Mouse (Mus musculus) NIH3T3 (cell line): Measurements from ENCODE around the gene Hemk1.

Source experiments
- DNase-seq: peaks from one replicate; pipeline ENCODE4 v3.0.0-alpha.2; 2012; ENCODE audit warnings: low read depth

The Hemk1 gene

DNA sequence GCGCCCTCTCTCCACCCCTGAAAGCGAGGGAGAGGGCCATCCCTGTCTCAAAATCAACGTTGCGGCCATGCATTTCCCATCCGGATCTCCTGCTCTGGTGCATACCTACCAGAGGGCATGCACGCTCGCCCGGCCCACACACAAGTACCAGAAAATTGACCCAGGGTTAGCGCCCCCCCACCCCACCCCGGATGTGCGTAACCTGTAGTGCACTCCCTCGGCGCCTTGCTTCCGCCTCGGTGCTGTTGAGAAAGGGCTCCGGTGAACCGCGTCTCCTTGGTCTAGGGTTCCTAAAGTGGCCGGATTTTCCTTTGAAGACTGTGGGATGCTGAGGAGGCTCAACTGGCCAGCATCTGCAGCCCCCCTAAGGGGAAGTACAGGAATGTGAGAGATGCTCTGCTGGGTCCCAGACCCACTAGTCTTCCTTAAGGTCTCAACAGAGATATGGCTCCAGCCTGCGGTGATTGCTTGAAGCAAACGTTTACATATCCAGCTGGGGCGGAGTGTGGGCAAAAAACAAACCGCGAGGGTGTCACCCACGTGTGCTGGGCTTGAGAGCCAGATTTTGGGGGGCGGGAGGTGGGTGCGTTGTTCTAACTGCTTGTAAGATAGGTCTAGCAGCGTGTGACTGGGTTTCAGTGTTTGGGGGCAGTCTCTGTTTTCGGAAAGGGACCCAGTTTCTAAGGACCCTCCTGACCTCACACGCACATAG, at the start of gene Hemk1:
TSS of gene Hemk1 (minus strand) at position 179 of the 712 bp plus-strand sequence.
- DNase-seq, result peak; percentile 88

DNA sequence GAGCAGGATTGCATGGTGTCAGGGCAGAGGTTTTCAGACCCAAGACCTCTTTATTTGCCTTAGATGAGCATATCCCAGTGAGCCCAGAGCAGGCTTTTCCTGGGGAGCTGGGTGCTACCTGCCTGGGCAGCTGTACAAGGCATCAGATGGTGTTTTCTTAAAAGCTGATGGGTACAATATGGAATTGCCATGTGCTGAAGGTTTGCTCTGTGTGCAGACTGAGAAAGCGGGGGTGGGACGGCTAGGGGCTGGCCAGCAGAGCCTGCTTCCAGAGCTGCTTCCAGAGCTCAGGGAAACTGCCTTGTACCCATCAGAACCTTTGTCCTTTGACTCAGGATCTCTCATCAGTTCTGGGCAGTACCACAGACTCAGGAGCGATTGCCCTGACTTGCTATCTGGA, 49.6 kb upstream of the Hemk1 start:
- DNase-seq, result no peak

DNA sequence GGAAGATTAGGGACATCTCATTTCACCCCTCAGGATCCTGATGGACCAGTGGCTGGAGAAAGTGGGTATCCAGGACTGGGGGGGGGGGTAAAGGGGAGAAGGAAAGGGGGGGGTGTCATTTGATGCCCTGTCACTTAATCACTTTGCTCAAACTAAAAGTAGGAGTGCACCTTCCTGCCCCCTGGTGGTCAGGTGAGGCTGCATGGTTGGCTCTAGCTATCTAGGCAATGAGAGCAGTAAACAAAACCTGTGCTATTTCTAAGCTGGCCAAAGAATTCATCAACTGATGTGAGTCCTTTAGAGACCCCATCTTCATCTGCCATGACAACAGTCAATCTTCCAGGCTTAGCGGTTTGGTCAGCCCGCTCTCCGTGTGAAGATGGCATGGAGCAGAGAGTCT, 48.6 kb upstream of the Hemk1 start:
- peak; percentile 3 for DNase-seq

DNA sequence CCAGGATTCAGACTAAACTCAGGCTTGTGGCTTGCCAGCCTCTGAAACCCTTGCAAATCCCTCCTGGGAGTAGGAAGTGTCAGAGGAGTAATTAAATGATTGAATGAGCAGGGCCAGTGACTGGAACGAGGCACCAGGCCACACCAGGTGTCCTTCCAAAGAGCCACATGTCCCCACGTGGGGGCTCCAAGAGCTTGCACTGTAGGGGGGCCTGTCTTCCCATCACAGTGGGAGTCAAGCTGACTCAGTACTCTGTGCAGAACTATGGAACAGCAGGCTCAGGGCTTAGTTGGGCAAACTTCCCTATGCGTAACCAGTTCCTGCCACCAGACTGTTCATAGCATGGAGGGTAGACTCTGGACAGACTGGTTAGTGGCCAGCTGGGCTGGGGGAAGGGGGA, 46.2 kb upstream of the Hemk1 start:
- DNase-seq, result no peak

DNA sequence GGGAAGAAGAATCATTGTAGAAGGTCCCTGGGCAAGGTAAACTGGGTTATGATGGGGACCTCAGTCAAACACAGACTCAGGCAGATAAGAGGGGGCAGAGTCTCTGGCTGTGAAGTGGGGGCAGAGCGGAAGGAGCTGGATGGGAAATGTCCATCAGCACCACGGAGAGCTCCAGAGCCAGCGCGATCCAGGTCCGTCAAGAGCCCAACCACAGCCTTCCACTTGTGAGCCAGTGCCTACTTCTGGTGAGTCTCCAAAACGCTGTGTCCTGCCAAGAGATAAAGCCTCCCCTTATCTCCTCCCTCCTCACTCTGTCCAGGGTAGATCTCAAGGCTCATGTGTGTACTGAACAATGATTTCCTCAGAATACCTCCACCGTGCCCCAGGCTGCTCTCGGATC, 43.6 kb upstream of the Hemk1 start:
- DNase-seq, result peak; percentile 63

DNA sequence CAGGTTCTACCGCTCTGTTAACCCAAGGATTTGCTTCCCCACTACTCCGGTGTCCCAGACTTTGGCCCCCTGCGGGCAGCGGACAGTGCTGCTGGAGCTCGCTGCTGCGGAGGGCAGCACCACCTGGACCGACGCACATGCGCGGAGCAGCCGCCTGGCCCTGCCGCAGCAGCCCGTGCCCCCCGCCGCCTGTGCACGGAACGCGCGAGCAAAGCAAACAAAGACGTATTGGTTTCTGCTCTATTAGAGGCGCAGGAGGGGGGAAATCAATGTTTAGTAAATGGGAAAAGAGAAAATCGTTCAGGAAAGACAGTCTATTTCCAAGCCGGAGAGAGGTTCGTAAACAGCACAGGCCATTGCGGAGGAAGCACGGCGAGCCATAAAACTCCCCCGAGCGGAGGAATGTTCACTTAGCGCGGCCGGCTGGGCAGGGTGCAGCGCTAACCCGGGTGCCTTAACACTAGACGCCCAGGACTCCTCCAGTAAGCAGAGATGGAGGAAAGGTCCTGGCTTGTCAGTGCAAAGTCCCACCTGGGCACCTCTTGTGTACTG, 39.9 kb upstream of the Hemk1 start:
- no peak for DNase-seq

DNA sequence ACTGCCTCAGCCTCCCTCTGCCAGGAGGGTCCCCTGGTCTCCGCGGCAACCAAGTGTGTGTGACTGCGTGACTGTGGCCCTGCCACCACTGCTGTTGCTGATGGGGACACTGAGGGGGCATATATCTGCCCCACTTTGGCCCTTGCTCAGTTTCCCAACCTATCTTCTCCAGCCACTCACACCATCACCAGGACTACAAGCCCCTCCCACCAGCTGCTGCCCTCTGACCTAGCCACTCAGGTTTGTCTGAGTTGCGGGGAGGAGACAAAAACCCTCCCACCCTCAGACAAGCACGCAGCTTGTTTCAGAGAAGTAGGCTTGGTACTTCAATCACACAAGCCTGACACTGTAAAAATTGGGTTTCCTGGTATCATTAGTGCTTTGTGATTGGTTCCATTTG, 37.3 kb upstream of the Hemk1 start:
- no peak for DNase-seq

DNA sequence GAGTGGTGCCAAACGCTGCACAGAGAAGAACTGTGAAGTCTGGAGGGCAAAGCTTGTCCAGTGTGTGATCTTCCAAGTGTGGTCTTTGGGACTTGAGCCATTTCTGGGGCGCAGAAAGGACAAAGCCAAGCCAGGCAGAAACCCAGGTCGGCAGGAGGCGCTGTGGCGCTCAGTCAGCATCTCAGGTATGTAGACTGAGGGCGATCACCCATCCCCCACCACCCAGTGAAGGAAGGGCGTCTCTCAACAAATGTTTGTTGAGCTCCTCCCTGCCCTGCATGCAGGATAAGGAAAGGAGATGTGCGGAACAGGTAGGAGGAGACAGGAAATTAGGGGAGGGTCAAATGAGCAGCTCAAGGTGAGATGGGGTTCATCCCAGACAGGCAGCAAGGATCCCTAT, 36.5 kb upstream of the Hemk1 start:
- peak; percentile 38 for DNase-seq

DNA sequence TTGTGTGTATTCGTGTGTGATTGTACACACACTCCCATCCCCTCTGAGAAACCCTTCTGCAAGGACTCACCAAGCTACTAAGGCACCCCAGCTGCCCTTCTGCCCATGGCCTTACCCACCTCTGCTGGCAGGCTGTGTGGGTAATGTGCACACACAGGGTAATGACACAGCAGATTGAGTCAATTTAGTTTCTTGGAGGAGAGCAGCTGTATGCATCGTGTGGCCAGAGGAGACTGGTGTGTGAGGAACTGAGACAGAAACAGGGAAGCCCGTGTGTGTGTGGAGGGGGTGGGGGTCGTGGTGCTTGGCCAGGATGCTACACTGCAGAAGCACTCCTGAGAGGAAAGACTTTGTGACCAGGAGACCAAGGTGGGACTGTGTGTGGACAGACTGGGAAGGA, 34.3 kb upstream of the Hemk1 start:
- DNase-seq, result no peak

DNA sequence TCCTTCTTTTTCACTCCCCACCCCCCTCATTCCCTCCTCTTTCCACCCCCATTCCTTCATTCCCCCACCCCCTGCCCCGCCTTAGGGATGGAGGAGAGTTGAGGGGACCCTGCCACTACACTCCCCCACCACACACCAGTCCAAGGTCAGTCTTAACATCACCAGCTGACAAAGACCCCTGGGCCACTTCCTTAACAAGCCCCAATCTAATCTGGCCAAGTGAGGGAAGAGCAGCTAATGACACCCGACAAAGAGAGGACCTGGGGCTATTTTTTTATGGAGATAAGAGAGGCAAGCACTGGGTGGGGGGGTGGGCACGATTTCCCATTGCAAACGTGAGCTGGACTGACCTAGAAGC, 31.9 kb upstream of the Hemk1 start:
- no peak for DNase-seq

DNA sequence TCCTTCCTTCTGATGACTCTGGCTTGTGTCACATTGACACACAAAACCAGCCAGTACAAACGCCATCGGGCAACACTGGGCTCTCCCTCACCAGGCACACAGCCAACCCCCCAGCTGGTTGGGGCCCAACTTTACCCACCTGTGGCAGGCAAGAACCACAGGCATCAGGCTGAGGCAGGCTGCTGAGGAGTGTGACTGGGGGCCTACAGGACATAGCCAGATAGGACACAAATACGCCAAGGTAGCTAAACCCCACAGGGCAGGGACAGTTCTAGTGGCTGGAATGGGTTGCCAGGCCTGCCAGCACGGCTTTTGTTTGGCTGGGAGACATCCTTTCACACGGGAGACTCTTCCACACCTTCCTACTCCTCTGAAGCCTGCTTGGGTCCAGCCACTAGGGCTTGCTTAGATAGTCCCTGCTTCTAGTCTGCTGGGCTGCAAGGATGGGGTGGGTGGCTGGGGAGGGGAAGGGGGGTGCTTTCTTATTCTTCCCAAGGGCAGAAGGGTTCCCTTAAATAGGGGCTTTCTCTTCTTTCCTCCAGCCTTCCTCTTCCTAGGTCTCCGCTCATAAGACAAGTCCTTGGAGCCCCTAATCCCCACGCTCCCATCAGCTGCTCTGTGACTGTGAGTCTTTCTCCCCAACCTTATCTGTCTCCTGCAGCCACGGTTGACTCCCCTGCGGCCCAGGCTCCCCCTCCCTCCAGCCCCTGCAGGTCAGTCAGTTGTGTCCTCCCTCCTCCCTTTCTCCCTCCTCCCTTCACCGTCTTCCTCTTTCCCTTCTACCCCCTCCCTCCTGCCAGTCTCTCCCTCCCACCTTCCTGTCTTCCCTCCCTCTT, 31.3 kb upstream of the Hemk1 start:
- no peak for DNase-seq

DNA sequence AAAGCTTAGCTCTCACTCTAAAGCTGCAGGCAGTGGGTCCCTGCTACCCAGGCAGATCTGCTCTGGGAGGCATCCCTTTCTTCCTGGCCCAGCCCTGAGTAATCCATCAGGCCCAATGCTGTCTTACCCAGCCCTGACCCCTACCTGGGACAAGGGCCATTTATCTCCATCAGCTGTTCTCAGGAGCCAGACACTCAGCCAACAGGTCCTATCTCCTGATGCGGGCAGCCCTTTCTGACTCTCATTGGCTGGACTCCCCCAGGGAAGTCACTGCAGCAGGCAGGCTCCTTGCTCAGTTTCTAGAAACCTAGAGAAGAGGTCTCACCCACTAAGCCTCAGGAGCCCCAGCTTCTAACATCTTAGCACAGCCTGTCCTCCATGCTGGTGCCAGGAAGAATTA, 30.2 kb upstream of the Hemk1 start:
- no peak for DNase-seq

DNA sequence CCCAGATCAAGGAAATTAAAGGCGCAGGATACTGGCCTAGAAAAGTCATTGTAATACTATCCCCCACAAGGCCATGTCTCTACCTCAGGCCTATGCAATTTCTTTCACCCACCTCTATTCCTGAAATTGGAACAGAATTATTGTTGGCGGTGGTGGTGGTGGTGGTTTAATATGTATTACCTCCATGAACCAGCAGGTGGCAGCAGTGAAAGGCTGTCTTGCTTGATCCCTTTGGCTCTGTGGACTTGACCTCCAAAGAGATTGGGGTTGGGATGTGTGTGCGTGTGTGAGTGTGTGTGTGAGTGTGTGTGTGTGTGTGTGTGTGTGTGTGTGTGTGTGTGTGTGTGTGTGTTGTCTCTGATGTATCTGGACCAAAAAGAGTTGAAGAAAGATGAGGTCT, 28.5 kb upstream of the Hemk1 start:
- peak; percentile 69 for DNase-seq

DNA sequence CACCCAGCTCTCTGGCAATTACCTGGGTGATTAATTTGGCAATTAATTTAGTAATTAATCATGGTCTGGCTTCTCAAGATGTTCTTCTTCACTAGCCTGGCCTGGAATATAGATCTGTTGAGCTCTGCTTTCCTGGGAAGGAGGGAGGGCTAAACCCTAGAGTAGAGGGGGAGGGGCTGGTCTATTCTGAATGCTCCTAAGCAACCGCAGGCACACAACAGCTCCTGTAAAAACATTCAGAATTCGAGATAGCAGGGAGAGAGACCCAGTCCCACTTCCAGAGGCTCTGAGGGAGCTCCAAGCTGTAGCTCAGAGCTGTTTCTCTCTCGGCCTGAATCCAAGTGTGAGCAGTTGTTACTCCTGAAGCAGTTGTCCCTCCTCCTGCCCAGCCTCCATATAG, 22.8 kb upstream of the Hemk1 start:
- no peak for DNase-seq

DNA sequence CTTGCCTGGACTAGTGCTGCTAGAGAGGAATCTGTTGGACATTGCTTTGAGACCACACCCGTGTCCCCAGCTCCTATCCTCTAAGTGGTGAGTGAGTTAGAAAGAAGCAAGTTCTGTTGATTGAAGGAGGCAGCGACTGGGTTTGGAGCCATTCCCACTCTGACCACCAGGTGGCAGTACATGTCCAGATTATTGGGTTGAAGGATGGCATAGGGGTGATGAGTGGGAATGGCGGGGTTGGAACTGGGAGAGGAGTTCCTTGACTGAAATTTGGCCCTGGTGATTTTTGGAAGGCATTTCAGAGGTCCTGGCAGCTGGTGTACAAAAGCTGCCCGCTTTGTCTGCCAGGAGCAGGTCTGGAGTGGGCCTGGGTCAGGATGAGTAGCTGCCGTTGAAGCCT, 19.5 kb upstream of the Hemk1 start:
- peak; percentile 82 for DNase-seq

DNA sequence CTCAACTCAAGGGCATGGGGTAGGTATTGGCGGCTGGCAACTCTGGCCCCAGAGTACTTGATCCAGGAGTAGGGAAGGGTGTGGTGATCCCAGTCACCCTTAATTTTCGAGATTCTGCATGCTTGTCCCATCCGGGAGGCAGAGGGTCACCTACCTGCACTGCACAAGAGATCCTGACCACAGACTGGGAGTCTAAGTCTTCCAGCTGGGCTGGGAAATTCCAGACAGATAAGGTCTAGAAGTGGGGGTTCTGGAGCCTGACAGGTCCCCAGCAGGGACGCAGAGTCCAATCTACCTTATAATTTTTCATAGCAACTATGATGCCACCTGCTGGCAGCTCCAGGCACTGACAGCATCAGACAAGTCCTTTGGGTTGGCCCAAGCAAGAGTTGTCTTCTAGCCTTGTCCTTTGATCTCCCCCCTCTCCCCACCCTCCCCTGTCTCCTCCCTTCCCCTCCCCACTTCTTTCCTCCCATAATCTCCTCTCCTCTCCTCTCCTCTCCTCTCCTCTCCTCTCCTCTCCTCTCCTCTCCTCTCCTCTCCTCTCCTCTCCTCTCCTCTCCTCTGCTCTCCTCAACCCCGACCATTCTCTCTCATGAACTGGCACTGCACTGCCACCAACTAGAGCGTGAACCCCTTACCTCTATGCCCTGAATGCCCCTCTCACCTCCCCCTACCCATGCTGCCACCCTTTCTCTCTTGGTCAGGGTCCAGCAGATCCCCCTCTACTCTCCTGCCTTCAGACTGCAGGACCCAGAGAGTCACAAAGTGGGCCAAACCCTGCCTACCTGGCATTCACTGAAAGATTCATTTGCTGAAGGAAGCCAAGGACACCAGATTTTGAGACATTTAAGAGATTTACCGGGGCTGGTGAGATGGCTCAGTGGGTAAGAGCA, 18.0 kb upstream of the Hemk1 start:
- DNase-seq, result peak; percentile 79

DNA sequence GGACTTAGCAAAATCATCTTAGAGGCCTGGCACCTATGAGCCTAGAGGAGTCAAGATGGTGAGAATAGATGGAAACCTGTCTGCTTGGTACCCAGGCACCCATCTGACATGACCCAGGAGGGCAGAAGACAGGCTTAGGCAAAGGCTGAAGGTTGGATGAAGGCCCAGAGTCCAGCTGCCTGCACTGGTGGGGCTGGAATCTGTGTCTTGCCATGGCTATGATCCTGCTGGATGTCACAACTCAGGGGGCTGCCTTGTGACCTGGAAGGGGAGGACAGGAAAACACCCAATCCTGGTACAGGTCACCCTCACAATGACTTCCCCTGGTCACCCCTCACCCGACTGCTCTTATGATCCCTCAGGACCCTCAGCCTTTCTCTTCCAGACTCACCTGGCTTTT, 16.7 kb upstream of the Hemk1 start:
- no peak for DNase-seq

DNA sequence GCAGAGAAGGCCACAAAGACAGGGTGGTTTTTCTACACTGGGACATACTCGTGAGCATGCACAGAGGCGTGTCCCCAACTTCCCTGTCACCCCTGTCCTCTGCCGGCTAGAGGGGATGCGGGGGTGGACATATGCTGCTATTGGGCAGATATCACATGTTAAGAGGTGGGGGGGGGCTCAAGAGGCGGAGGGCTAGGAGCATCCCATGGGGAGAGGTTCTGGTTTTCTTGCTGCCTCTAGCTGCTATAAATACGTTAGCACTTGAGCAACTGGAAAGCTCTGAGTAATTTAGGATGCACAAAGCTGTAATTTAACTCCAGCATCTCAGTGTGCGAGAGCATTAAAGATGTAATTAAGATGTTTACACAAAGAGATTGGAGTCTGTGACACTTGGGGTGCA, 11.2 kb upstream of the Hemk1 start:
- DNase-seq, result no peak

DNA sequence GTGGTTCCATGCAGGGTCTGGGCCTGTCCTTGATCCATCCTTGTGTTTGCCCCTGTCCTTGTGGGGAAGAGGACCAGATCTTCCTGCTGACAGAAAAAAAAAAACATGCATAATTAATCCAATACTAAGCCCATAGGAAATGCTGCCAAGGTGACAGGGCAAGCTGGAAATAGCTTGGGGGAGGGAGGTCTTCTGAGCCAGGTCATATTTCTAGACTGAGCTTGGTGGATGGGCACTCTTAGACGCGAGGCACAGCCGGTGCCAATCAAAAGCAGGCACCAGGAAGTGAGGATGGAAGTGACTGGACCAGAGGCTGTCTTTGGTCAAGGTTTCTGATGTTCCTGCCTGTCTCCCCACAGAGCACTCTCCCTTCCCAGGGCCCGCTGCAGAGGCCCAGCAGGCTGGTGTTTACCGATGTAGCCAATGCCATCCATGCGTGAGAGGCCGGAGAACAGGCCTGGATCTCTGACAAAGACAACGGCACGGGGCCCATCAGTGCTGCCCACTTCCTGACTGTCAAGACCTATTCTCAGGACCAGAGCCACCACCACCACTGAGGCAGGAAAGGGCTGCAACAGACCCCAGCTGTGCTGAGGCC, 9.5 kb upstream of the Hemk1 start:
- DNase-seq, result no peak

DNA sequence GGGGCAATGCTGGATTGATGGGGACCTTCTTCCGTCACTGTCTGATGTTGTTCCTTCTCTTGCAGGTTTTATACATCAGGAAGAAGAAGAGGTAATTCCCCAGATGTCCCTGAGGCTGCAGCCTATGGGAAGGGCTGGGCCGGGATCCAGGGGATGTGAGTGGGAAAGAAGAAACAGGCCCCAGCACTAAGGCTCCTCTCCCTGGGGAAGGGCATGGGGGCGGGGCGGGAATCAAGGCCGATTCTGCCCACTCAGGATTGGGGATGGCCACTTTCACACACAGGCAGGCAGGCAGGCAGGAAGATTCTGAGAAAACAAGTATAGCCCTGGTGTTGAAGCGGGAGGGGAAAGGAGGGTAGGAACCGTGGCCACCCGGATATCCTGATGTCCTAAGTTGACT, 7.9 kb upstream of the Hemk1 start:
- no peak for DNase-seq

DNA sequence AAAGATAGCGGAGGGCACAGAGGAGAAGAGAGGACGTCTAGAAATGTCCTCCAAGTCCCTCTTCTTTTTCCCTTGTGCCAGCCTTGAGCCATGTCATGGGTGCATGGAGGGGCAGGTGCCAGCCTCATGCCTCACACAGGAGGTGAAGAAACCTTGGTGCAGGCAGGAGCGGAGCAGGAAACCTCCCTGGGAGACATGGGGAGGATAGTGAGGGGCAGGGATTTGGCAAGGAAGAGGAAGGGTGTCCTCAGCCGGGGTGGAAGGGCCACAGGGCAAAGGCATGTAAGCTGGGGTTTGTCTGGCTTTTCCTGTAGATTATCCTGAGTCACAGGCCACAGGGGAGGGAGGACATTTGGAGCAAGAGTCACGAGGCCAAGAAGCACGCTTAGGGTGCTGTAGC, 5.9 kb upstream of the Hemk1 start:
- no peak for DNase-seq
